Mouse (Mus musculus) C2C12 (cell line): ENCODE results near the gene 5031439G07Rik.

Experiments
- CTCF ChIP-seq: IDR thresholded peaks from one replicate; pipeline ENCODE4 v1.5.1; 2011; ENCODE audit not compliant: control insufficient read depth, insufficient read depth, insufficient read length
- FOSL1 ChIP-seq: IDR thresholded peaks from one replicate; pipeline ENCODE4 v1.8.0; 2011; ENCODE audit warnings: mild to moderate bottlenecking, low read length; ENCODE audit not compliant: poor library complexity, insufficient read depth, severe bottlenecking
- USF1 ChIP-seq: IDR thresholded peaks from one replicate; pipeline ENCODE4 v1.6.1; 2011; ENCODE audit warnings: low read depth, mild to moderate bottlenecking, control low read depth, moderate library complexity

- no peak for TF ChIP-seq CTCF
- no peak for TF ChIP-seq FOSL1
- TF ChIP-seq USF1, result no peak
Measured at GRCm38 (mm10) chr15:85022211-85022610, 33.9 kb upstream of the 5031439G07Rik start.
